Mouse (Mus musculus) left cerebral cortex, adult 11 months (tissue): ENCODE data around the gene Fer.
"Not testable (repeated sequence)": the region's sequence is repeated elsewhere in the genome, so short reads cannot be mapped to it uniquely, and the experiment has no call there.

ENCODE experiments used
- DNase-seq: peaks from one replicate; pipeline ENCODE4 v3.0.0; 2022; ENCODE audit warnings: low spot score

Fer gene

DNA sequence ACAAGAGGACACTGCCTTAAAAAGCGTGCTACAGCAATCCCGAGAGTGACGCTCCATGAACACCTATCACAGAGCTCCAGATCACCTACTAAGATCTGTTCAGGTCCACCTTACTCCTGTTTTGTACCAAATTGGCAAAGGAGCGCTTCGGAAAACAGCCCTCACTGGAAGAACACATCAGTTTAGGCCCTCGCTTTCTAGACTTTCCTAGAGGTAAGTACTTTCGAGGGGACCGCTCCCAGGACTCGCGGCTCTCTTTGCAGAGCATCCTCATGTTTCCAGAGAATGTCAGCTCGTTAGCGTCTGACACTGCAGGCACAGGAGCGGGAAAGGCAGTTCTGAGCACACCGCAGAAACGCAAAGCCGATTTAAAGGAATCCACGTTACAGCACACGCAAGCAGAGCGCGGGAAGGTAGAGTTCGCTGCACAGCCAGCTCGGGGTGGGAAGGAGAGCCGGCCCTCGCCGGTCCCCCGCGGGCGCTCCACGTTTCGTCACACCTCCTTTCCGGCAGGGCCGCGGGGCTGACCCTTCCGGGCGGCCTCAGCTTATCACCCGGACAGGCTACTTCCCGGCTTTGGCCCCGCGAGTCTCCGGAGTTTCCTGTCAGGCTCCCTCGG is at the start of gene Fer:
Fer (plus strand) TSS at position 51 of the 619 bp plus-strand sequence.
- no peak for DNase-seq

DNA sequence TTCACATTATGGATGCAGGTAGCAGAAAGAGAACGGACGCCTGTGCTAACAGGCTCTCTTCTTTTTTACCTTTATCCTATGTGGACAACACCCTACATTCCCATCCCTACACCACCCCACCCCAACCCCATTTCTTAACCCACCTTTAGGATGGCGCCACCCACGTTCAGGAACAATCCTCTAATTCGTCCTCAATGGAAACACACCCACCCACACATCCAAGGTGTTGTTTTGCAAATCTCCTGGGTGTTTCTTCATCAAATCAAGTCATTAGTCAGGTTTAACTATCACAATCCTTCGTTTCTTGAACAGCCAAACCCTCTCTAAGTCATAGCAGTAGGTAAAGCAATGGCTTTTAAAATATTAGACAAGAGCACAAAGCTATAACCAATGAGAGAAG is 49.3 kb upstream of the Fer start:
- DNase-seq, result no peak

DNA sequence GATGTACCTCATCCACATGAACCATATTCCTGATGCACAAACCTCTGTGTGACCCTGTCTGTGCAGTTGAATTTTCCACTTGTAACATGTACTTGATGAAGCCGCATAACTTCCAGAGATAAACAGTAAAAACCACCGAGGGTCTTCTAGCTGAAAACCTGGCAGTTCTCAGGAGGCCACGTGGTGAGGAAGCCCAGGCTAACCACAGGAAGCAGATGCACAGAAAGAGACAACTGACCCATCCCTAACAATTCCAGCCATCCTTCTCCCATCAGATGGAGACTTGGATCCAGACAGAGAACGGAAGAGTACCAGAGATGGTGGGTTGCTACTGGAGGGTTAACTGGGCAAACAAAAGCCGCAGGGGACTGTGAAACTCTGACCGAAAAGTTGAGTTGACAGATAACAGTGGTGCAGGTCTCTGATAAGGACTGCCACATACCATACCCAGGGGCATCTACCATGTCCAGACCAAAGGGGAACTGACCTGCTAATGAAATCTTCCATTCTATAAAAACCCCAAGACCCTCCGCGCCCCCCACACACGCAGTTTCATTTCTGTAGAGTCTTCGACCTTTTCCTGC is 44.3 kb upstream of the Fer start:
- no peak for DNase-seq

DNA sequence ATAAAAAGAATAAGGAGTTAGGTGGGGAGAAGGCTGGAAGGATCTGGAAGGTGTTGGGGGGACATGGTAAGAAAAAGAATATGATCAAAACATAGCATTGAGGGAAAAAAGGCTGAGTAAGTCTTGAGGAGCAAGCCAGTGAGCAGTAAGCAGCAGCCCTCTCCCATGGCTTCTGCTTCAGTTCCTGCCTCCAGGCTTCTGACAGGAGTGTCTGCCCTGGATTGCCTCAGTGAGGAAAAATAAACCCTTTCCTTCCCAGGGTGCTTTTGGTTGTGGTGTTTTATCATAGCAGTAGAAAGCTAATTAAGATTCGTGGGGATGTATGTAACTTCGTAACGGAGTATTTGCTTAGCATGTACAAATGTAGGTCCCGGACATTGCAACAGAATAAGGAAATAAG is 38.7 kb upstream of the Fer start:
- DNase-seq, result no peak

DNA sequence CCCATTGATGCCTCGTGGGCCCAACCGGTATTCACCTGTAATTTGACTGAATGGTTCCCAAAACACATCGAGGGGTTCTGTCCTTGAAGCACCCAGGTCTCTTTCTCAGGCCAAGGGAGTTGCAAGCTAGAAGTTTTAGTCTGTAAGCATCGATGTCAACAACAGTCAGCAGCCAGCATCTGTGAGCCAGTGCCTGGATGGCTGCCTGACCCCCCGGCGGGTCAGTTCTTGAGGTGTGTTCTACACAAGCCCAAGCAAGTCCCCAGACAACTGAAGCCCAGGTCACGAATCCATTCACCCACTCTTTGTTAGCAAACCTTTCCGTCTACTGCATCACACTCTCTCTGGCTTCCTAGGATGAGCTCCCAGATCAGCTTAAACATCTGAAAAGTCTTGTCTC is 36.7 kb upstream of the Fer start:
- no peak for DNase-seq

DNA sequence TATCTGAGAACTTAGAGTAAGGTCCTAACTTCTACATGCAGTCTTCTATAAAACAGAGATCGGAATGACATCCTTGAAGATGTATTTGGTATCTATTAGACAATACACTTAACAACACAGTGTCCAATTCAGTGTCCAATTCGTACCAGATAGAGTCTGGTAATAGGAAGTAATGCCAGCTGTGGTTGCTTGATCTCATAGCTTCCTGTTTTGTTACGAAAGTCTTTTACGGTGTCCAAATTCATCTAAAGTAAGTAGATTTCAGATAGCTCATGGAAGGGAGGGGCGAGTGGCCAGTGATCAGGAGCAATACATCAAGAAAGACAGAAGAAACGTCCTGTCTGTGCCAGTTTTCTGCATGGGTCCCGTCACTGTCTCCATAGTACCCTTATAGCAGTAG is 36.1 kb upstream of the Fer start:
- no peak for DNase-seq

DNA sequence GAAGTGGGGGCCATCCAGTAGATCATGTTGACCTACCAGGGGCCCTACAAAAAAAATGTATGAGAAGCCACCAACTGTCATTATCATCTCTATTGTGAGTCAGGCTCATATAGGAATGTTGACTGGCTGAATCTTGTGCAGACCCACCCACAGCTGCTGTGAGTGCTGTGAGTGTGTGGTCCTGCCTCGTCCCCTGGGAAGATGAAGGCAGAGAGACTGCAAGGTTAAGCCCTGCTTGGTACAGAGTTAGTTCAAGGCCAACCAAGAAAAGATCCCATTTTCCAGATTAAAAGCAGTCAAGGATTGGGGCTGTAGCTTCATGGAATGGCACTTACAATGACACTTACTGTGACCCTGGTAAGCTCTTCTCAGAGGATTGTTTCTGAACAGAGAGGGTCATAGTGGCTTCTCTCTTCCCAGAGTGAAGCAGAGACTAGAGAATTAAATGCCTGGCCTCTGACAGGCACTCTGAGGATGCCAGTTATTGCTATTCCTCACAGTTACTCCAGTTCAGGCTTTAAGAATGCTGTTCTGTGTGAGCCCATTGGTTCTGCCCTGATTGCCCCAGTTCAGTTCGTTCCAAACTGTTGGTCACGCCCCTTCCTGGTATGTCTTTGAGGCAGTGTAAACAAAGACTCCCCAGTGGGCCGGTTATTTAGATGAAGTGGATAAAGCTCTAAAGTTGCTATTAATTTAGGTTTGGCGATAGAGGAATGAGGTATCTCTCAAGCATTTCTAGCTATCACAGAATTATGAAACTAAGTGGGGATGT is 34.1 kb upstream of the Fer start:
- DNase-seq, result no peak

DNA sequence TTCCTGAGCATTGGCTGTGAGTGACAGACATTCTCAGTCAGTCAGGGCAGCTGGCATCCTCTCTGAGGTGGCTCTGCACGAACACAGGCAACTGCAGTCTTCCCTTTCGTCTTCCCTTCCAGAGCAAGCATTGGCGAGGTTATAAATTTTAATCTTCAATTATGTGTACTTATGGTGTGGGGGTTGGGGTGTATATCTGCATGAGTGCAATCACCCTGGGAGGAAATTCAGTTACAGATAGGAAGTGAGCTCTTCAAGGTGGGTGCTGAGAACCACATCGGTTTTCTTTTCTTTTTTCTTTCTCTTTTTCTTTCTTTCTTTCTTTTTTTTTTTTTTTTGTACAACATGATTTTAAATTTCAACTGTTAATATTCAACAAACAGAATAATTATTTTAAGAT is 31.3 kb upstream of the Fer start:
- no peak for DNase-seq

DNA sequence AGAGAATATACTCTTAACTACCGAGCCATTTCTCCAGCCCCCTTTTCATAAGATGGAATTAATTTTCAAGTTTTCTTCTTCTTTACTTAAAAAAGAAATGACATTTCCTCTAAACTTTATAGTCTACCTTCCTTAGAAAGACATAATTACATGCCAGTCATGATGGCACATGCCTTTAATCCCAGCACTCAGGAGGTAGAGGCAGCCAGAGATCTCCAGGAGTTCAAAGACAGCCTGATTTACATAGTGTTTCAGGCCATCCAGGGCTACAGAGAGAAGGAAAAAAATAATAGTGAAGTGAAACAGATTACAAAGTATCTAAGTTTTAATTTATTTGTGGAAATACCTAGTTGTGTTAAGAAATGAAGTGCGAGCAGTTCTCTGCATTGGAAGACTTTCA is 26.6 kb upstream of the Fer start:
- DNase-seq, result no peak

DNA sequence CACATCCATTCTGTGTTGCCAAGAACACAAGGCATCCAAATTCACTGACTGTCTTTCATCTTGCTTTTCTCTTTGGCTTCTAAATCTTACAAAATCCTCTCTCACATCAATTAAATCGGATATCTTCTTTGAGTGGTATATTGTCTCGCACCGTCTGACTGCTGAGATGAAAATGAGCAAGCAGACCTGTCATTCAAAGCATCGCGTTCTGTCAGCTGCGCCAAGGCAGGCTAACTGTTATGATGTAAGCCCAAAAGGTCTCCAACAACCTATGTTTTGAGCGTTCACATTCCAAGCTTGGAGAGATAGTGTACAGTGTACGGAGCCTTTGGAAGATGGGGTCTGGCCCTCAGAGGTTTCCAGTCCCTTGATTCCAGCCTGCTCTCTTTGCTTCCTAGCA is 26.2 kb upstream of the Fer start:
- DNase-seq, result no peak

DNA sequence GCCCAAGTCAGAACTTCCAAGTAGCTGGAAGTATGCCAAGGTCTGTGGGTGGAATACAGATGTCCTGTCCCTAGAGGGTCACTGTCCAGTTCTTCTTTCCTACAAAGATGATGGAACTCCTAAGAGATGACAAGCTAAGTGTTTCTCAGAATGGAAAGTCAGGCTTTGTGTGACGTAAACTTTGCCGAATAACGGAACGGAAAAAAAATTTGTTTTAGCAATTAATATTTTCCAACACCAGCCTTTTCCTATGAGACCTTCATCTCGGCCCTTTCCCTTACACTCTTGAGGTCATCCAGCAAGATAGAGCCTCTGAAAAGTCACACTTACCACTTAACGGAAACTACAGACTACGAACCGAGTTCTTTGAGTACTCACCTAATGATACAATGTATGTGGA is 24.7 kb upstream of the Fer start:
- no peak for DNase-seq

DNA sequence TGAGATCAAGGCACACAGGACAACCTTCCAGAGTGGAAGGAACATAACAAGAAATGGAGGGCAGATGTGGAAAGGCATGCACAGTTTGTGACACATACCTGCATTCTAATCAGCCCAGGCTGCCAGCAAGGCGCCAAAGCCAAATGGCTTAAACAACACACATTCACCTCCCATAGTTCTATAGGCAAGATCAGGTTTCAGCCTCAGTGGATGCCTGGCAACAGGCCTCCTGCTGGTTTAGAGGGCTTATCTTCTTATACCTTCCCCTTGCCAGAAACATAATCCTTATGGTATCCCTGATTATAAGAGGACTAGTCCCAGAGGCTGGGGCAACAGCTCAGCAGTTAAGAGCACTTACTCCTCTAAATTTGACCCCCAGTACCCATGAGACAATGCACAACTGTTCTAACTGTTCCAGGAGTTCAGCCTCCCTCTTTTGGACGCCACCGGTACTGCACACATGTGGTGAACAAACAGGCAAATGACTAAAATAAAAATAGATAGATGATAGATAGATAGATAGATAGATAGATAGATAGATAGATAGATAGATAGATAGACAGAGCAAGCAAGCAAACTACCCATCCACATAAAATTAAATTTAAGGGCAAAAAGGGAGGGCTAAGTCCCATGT is 23.1 kb upstream of the Fer start:
- DNase-seq, result no peak

DNA sequence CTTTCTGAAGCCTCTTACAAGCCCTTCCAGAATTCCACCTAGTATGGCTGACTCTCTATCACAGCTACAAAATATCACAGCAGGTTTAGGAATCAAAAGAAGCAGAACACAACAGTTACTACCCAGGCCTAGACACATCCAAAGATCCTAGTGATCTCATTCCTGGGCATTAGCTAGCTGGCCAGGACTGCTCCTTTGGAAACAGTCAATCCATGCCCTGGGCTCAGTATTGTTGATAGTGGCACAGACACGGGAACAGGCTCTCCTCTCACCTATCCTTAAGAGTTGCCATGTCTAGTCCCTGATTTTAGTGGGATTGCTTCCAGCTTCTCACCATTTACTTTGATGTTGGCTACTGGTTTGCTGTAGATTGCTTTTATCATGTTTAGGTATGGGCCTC is 20.6 kb upstream of the Fer start:
- no peak for DNase-seq

DNA sequence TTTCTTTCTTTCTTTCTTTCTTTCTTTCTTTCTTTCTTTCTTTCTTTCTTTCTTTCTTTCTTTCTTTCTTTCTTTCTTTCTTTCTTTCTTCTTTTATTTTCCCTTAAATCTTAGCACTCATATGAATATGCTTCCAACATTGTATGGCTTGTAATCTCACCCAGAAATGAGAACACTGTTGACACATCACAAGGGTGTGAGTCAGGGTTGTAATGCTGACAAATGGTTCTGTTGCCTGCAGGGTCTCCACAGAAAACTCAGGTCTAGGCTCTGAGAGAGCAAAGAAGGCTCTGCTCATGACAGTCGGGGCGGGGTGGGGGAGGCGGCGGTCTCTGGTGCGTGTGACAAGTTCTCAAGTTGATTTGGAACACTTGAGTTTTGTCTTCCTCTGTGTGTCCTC is 17.9 kb upstream of the Fer start:
- no peak for DNase-seq

DNA sequence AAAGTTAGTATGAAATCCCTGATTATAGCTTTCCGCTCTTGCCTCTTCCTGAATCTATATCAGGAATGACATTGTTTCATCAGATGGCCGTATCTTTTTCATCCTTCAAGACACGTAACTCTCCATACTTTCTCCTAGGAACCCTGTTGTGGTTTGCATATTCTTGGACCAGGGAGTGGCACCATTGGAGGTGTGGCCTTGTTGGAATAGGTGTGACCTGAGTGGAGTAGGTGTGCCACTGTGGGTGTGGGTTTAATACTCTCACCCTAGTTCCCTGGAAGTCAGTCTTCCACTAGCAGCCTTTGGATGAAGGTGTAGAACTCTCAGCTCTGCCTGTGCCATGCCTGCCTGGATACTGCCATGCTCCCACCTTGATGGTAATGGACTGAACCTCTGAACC is 17.1 kb upstream of the Fer start:
- not testable (repeated sequence) for DNase-seq

DNA sequence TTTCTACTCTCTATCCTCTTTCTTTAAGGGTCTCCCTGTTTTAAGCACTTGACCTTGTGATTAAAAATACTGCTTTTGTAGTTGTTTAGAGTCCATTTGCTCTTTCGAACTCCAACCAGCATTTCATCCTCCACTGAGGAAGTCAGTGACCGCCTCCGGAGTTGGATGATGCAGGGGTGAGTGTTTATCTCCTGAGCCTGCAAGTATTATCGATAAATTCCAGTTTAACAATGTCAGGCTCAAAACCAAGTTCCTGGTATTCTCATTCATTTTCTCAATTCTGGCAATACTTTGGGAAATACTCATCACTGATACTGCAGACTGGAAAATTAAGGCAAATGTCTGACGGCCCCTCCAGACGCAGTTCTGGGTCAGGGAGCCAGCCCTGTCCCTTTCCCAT is 13.7 kb upstream of the Fer start:
- DNase-seq, result no peak

DNA sequence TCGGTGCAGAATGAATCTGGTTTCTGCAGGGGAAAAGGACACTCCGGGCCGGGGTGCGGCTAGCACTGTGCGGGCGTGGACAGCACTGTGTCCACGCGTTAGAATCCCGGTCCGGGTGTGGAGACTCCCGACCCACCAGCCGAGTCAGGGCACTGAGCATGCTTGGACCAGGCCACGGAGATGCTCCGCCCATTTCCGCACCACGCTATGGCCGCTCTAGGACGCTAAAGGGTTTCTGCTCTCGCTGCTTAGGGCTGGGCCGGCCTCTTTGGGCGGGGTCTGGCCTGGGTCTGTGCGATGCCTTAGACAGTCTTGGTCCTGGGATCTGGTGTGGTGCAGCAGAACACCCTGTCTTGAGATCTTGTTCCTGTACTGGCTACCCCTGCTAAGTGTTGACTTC is 13.3 kb upstream of the Fer start:
- DNase-seq, result peak; percentile 75

DNA sequence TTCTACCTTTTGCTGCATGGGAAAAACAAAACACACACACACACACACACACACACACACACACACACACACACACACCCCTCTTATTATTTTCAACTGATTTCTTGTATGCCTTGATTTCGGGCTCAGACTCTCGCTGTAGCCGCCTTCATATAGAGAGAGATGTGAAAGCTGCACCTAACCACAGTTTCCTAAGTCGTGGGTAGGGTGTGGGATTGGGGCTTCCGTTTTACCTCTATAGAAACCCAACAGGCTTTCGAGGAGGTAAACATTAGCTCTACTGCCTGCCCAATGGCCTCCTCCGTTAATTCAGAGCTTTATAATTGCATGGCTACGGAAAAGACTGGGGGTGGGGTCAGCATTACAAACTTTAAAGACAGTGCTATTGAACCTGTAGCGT is 12.8 kb upstream of the Fer start:
- DNase-seq, result no peak

DNA sequence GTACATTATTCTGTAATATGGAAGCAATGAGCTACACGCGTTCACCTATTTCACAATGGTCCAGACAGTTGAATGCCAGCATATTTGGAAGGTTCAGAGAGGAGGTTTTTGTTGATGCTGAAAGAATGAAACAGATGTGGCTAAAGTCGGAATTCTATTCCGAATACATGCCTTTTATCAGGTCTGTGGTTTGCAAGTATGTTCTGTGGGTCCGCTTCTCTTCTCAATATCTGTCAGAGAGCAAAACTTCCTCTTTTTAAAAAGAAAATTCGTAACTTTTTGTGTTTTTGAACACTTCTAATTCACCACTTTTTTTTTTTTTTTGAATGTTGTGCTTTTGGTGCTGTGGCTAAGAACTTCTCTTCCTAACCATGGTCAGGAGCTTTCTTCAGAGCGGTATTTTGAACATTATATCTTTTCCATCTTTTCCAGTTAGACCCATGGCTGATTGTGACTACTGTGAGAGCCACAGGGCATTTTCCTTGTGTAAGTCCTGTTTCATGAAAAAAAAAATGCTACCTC is 5.8 kb upstream of the Fer start:
- DNase-seq, result no peak

DNA sequence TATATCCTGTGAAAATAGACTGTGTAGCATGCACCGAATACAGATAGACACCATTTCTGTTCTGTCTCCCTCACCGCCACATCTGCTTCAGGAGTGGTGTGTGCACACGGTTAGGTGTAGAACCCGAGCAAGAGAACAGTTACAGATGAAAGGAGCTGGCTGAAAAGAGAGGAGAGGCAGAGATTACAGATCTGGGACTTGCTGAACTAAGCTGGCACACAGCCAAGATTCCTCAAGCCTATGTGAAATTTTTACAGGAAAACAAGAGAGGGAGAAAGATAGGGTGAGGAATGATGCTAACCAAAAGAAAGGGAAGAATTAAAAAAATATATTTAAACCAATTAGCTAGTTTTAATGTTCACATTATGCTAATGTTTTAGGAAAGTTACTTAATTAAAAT is 1.9 kb upstream of the Fer start:
- DNase-seq, result no peak

DNA sequence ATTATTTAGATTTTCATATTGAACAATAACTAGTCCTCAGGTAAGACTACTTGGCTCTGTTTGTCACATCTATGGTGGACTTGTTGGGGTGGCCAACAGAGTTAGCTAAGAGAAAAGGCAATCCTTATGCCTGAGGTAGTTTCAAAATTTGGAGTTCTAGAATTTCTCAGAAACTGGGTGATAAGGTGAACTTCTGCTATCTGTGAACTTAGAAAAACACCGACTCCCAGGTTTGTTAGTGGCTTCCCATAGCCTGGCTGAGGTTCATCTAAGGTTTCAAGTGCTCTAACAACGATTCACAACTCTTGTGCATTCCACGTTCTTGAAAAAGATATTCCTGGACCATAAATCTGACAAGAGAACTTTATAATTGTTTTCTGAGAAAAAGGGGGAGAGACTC is 463 bp upstream of the Fer start:
- no peak for DNase-seq

DNA sequence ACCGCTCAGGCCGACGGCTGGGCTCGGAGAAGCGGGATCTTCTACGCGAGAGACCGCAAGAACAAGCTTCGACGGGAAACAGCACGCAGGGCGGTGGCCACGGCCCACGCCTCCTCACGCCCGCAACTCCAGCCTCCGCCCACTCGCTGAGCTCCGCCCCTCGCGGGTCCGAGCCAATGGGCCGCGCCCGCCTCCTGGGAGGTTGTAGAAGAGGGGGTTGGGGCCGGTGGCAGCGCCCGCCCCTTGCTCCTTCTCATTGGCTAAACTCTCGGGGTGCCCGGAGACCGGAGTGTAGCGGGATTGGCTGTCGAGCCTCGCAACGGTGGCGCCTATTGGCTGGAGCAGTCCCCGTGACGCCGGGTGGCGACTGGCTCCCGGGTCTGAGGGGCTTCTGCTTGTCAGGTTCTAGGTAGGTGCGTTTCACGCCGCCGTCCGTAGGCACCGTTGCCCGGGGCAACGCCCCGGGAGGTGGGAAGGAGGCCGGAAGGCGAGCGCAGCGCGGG is 836 bp downstream of the Fer start, which contains the start of gene A930002H24Rik:
A930002H24Rik (minus strand) TSS at position 145 of the 503 bp plus-strand sequence.
- peak; percentile 98 for DNase-seq

DNA sequence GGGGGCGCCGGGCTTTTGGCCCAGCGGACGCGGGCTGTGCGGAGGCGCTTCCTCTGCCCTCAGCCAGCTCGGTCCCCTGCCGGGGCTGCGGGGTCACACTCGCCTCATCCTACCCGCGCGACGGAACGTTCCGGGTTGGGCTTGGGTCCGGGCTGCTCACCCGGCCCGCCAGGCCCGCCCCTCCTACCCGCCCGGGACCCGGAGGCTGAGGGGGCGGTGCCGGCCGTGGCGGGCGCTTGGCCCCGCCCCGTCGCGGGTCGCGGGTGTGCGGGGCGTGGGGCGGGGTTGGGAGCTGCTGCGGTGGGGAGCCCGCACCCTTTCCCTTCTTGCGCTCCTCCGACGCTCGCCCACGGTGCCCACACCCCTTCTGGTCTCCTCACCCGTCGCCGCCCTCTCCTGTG is 1.3 kb downstream of the Fer start:
- no peak for DNase-seq
